Mouse (Mus musculus) thymus, adult 18-20 months (tissue): ENCODE results near the gene Gdf2.

ENCODE experiments used
- DNase-seq, 2 experiments: peaks; one replicate each; pipeline ENCODE4 v3.0.0; 2022; ENCODE audit warnings: mixed read lengths in 2 of 2

The Gdf2 gene

DNA sequence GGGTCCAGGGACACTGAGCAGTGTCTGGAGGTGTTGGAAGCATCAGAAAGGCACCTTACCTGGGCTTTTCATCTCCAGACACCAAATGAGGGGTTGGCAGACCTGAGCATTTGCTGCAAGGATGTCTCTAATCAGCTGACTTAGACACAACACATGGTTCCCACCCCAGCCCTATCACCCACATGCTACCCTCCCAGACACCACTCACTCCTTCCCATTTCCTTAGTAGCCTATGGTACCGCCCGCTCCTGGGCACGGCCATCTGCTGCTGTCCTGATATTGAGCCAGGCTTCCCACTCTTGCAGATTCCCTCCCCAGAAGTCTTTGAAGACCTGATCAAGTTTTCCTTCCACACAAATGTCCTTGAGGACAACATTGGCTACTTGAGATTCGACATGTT is 17.3 kb downstream of the Gdf2 start:
- no peak for DNase-seq

DNA sequence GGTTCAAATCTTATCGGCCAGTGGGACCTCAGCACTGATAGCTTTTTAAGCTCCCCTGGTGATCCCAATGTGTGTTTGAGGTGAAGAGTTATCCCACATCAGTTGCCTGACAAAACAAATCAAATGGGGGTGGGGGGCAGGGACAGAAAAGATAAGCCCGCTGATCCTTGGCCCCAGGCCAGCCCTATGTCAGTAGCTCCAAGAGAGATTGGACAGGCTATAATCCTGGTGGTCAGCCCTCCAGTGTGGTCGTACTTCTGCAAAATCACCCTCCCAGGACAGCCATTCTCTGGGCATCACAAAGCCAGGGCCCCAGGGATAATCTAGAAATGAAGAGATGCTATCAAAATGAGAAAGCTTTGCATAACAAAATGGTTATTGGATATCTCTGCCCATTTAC is 18.0 kb downstream of the Gdf2 start:
- no peak for DNase-seq

DNA sequence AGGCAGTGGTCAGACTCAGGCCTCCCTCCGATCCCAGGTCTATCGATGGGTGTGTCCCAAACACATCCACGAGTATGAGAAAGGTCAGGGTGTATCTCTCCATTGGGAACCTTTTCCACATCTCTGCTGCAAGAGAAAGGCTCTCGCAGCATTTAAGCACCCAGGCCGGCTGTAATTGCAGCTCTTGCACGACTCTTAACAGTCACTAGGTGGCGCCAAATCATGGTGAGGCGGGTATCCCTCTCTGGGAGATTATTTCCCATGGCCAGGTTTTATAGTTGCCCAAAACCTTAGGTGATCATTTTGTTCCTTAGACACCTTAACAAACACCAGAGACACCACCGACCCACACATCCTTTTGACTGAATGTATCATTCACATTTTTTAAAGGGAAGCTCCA is 18.5 kb downstream of the Gdf2 start:
- DNase-seq: no peak

DNA sequence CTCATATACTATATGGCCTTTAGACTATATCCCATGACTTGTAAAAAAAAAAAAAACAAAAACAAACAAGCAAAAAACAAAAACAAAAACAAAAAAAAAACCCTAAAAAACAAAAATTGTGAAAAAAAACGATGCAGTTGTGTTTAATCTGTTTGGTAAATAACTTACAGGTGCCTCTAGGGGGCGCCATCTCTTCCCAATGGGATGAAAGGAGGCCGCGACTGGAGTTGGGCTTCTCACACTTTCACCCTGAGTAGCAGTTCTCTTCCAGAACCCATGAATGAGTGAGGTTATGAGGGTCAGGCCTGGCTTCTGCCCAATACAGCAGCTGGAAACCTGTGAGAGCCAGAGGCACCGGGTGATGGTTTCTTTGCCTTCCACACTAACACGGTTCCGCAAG is 24.8 kb downstream of the Gdf2 start:
- no peak for DNase-seq

DNA sequence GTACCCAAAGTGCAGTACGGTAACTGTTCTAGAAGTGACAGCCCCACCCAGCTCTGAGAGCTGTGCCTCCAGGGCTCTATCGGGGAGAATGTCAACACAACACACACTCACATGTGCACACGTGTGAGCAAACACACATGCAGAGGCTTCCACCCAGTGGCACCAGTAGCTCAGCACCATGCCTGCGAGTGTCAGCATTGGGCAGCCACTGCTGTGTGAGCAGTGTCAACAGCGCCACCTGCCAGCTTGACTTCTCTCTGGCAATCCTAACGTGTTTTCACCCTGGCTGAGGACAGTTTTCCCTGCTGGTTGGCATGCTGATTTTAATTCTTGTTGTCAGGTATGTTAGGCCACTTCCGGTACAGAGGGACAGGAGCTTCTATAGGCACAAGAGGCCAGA is 31.8 kb downstream of the Gdf2 start:
- DNase-seq: no peak

DNA sequence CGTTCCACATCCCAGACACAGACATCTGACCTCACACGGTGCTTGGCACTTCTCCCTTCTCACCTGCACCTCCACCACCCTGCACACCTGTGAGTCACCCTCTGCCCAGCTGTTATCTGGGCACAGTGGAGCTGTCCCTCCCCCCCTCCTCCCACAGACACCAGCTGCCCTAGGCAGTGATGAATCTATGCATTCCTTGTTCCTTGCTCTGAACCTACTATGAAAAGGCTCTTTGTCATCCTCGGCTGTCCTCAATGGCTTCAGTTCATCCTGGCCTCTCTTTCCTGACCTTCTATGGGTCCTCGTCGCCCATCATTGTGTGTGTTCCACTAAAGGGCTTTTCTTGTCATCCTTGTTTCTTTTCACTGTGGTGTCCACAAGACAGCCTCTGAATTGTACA is 33.9 kb downstream of the Gdf2 start:
- DNase-seq: no peak

DNA sequence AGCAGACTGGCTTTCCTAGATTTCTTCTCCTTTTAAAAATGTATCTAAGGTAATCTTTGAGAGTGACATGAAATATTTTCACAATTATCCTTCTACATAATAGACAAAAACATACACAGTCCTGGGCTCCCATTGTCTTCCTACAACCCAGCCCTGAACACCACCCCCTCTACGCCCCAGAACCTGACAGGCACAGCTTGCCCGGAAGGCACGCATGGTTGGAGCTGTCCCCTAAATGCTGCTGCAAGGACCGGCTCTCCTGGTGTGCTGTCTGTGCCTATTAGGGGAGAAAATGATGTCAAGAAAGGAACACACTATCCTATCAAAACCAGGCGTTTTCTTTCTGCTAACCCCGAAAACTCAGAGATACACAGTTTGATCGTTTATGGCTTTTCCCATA is 36.9 kb downstream of the Gdf2 start:
- no peak for DNase-seq

DNA sequence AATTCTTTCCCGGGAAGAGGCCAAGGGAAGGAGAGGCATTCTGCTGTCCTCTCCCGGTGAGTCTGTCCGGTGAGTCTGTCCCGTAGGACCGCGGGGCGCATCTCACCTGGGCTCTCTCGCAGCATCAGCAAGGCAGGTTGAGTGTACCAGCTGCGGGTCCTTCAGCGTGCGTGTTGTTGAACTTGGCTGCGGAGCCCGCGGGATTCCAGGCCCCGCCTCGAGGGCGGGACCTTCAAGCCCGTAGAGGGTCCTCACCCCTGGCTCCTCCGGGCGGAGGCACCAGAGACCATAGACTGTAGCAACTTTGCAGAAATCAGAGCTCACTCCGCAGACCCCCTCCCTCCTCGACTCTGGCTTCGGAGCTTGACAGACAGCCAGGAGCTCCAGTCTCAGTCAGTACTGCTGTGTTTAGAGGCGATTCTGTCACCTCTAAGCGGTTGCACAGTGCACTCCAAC is 37.8 kb downstream of the Gdf2 start, which contains the start of gene Zfp488:
Gene Zfp488 (minus strand): TSS at position 161 of the 456 bp plus-strand sequence.
- DNase-seq: no peak

DNA sequence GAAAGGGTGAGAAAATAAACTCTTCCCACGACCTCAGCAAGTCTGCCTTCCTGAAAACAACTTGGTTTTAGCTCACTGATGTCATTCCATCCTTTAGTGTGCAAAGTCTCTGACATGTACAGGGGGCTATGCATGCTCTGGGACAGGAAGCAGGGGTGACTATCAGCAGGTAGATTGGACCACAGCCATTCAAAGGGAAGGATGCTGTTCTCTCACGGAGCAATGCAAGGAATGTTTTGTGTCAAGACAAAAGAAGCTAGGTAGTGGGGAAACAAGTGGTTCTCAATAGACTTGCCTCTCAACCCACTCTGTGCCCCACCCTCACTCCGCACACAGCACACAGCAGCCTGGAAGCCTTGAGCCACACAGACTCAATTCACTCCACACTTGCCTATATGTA is 48.4 kb downstream of the Gdf2 start:
- no peak for DNase-seq

DNA sequence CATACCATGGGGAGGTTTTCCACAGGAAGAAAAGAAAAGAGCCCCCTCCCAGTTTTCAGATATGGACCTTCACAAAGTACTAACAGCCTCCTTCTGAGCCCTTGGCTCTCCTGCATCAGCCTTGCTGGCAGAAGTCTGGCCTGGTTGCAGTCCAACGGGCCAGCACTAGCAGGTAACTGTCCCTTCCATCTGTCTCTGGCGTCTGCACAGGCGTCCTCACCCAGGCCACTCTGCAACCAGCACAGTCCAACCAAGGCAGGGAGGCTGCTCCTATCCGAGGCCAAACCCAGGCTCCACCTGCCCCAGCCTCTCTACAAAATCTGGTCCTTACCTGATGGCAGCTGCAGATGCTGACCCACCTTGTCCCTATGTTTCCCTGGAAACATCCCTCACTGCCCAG is 51.1 kb downstream of the Gdf2 start:
- no peak for DNase-seq

DNA sequence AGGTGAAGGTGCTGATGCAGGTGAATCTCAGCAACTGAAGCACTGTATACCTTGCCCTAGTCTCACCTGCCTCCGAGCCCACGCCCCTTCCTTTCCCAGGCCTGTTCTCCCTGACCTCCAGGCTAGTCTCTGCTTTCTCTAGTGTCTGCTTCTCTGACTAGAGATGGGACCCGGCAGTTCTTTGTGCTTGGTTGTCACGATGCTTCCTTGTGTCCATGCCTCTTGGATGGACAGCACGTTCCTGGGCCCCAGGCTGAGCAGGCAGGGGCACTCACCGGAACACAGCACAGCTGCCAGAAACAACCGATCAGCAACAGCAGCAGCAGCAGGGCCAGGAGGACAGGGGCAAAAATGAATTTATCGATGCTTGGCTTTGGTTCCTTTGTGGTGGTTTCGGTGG is 52.2 kb downstream of the Gdf2 start:
- DNase-seq: no peak

DNA sequence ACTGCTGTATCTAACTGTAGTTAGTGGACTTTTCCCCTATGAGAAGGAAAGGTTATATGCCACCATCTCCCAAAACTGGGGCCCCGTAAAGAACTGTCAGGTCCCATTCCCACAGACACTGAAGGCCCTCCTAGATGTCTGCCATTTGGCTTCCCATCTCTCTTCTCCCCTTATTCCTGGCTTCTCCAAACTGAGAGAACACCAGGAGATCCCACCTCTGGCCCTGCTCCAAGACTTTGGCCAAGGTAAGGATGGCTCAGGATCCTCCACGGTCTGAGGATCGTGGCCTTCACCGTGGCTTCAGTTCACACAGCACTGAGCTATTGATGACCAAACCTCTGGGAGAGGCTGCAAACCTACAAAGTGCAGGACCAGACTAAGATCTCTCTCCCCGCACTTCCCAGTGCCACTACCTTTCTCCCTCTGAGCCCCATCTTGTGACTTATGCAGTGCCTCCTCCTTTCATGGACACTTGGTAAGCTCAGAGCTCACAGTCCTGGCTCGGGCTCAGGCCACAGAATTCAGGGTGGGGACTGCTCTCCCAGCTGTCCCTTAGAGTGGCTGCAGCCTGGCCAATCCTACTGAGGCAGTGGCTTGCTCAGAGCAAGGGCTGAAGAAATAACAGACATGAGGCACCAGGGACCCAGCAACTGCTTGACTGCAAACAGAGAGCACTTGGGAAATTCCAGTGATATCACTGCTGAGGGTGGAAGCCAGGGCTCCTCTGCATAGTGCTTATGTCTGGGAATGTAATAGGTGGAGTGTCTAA is 52.9 kb downstream of the Gdf2 start:
- no peak for DNase-seq
